Mouse (Mus musculus): ENCODE results near the gene Mylk3. TPM values are rescaled to one million over a fixed set of nuclear protein-coding genes. Genes with fewer than 3 reads are reported as not detected.

Gene Mylk3
- polyA plus RNA-seq, 1 experiment from 2014 or later: 0.34 TPM

- no peaks in the 10 kb centered on the region for H3K9me3 ChIP-seq
- no peaks in the 10 kb centered on the region for H3K36me3 ChIP-seq (replicated peaks)
- no peak overlapping the region for H3K4me3 ChIP-seq
- ATAC-seq (replicated peaks): no peak
- no peaks in the 10 kb centered on the region for H3K4me1 ChIP-seq
- H3K27ac ChIP-seq: no peak overlapping the region
- no peaks in the 10 kb centered on the region for H3K27me3 ChIP-seq (replicated peaks)
- H3K9ac ChIP-seq: no peak overlapping the region
- whole genome bisulfite sequencing: 40% methylated on average over 2 of the region's 2 CpGs
- H3K4me2 ChIP-seq: no peak overlapping the region
Observed at GRCm38 (mm10) chr8:85379142-85379781, 6.9 kb downstream of the Mylk3 start.

GRCm38 (mm10) chr8:85376516-85376915 lies 9.6 kb downstream of the Mylk3 start:
- H3K4me2 ChIP-seq: no peak overlapping the region
- no peaks in the 10 kb centered on the region for H3K4me1 ChIP-seq
- H3K27ac ChIP-seq: no peak overlapping the region
- no peaks in the 10 kb centered on the region for H3K9me3 ChIP-seq
- WGBS: 63% methylated on average over 3 of the region's 3 CpGs
- H3K27me3 ChIP-seq (replicated peaks): no peaks in the 10 kb centered on the region
- H3K9ac ChIP-seq: no peak overlapping the region
- no peak for ATAC-seq (replicated peaks)
- no peak overlapping the region for H3K4me3 ChIP-seq
- H3K36me3 ChIP-seq (replicated peaks): no peaks in the 10 kb centered on the region

DNA sequence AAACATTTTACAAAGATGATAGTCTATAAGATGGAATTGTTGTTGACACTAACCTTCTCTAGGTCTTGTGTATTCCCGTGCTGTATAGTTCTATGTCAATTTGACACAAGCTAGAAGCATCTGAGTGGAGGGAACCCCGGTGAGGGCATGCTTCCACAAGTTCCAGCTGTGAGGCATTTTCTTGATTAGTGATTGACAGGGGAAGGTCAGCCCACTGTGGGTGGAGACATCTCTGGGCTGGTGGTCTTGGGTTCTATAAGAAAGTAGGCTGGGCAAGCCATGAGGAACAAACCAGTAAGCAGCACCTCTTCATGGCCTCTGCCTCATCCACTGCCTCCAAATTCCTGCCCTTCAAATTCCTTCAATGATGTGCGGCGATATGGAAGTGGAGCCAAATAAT lies 11.9 kb downstream of the Mylk3 start:
- no peak overlapping the region for H3K4me2 ChIP-seq
- no peaks in the 10 kb centered on the region for H3K36me3 ChIP-seq (replicated peaks)
- no peak overlapping the region for H3K4me3 ChIP-seq
- ATAC-seq (replicated peaks): no peak
- H3K9ac ChIP-seq: no peak overlapping the region
- no peaks in the 10 kb centered on the region for H3K27me3 ChIP-seq (replicated peaks)
- H3K27ac ChIP-seq: no peak overlapping the region
- 75% methylated on average over 4 of the region's 4 CpGs for WGBS
- no peaks in the 10 kb centered on the region for H3K4me1 ChIP-seq
- no peaks in the 10 kb centered on the region for H3K9me3 ChIP-seq

GRCm38 (mm10) chr8:85373435-85374039 lies 12.6 kb downstream of the Mylk3 start:
- Histone ChIP-seq H3K27me3 (replicated peaks) (no peaks in the 10 kb centered on the region), H3K4me2 (no peak overlapping the region), H3K4me1 (no peaks in the 10 kb centered on the region), H3K9ac (no peak overlapping the region), H3K9me3 (no peaks in the 10 kb centered on the region), H3K36me3 (replicated peaks) (no peaks in the 10 kb centered on the region), H3K4me3 (no peak overlapping the region), H3K27ac (no peak overlapping the region)
- WGBS: 72% methylated on average over 5 of the region's 5 CpGs
- no peak for ATAC-seq (replicated peaks)

- H3K27me3 ChIP-seq (replicated peaks): no peaks in the 10 kb centered on the region
- no peak overlapping the region for H3K9ac ChIP-seq
- no peak overlapping the region for H3K27ac ChIP-seq
- no peak for ATAC-seq (replicated peaks)
- no peaks in the 10 kb centered on the region for H3K4me1 ChIP-seq
- no peak overlapping the region for H3K4me2 ChIP-seq
- 93% methylated on average over 1 of the region's 1 CpGs for WGBS
- no peak overlapping the region for H3K4me3 ChIP-seq
- no peaks in the 10 kb centered on the region for H3K36me3 ChIP-seq (replicated peaks)
- no peaks in the 10 kb centered on the region for H3K9me3 ChIP-seq
Observed at GRCm38 (mm10) chr8:85372465-85372839, 13.7 kb downstream of the Mylk3 start.

DNA sequence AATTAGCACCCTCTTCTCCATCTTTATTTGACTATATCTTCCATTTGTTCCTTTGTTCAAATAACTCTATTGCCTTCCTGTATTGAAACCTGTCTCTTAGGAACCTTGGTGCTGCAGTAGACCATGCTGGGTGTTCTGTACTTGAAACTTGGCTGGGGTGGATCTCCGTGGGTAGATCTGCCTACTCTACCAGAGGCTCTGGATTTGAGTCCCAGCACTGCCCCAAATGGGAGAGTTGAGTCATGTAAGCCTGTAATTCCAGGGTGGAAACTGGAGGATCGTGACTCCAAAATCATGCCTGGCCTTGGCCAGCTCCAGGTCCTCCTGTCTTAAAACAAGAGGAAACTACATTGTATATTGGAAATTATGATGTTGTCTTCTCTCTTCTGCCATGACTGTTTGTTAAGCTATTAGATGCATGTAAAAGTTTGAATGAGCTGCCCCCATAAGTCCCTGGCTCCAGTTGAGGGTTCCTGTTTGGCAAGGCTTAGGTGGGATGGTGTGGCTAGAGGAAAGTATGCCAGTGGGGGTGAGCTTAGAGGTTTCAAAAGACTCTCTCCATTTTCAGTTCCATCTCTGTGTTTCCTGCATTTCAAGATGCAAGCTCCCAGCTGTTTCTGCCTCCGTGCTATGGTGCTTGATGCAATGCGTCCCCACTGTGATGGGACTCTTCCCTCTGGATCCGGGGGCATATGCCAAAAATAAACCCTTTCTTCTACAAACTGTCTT lies 14.2 kb downstream of the Mylk3 start:
- Histone ChIP-seq H3K27me3 (replicated peaks) (no peaks in the 10 kb centered on the region), H3K27ac (no peak overlapping the region), H3K9me3 (no peaks in the 10 kb centered on the region), H3K4me3 (no peak overlapping the region), H3K4me1 (no peaks in the 10 kb centered on the region), H3K36me3 (replicated peaks) (no peaks in the 10 kb centered on the region), H3K9ac (no peak overlapping the region), H3K4me2 (no peak overlapping the region)
- ATAC-seq (replicated peaks): no peak
- WGBS: 85% methylated on average over 5 of the region's 5 CpGs

DNA sequence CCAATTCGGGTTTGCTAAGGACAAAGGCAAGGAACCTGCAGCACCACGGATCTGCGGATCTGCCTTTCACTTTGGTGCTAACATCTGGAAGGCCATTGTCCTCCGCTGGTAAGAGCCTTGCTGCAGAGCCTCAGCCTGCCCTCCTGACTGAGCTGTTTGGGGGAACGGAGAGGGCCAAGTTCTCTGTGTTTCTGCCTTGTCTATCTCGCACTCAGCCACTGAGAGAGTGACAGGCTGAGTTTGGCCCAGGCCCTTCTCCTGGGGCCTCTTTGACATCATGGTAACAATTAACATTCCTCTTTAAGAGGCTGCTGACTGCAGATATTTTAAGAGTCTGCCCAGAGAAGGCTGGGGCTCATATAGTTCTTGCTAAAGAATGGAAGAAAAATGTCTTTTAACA lies 21.0 kb downstream of the Mylk3 start:
- Histone ChIP-seq H3K27me3 (replicated peaks) (no peaks in the 10 kb centered on the region), H3K4me1 (no peaks in the 10 kb centered on the region), H3K4me2 (no peak overlapping the region), H3K9ac (no peak overlapping the region), H3K36me3 (replicated peaks) (no peaks in the 10 kb centered on the region), H3K27ac (no peak overlapping the region), H3K4me3 (no peak overlapping the region), H3K9me3 (no peaks in the 10 kb centered on the region)
- WGBS: 64% methylated on average over 6 of the region's 6 CpGs
- ATAC-seq (replicated peaks): no peak

- no peaks in the 10 kb centered on the region for H3K9me3 ChIP-seq
- no peak overlapping the region for H3K4me3 ChIP-seq
- H3K36me3 ChIP-seq (replicated peaks): no peaks in the 10 kb centered on the region
- H3K4me1 ChIP-seq: no peaks in the 10 kb centered on the region
- ATAC-seq (replicated peaks): no peak
- no peak overlapping the region for H3K9ac ChIP-seq
- 85% methylated on average over 11 of the region's 11 CpGs for WGBS
- no peaks in the 10 kb centered on the region for H3K27me3 ChIP-seq (replicated peaks)
- no peak overlapping the region for H3K4me2 ChIP-seq
- H3K27ac ChIP-seq: no peak overlapping the region
Observed at GRCm38 (mm10) chr8:85364628-85365027, 21.5 kb downstream of the Mylk3 start.

GRCm38 (mm10) chr8:85363406-85363805 lies 22.7 kb downstream of the Mylk3 start:
- Histone ChIP-seq H3K36me3 (replicated peaks) (no peaks in the 10 kb centered on the region), H3K4me1 (no peaks in the 10 kb centered on the region), H3K4me2 (no peak overlapping the region), H3K27me3 (replicated peaks) (no peaks in the 10 kb centered on the region), H3K9ac (no peak overlapping the region), H3K27ac (no peak overlapping the region), H3K4me3 (no peak overlapping the region), H3K9me3 (no peaks in the 10 kb centered on the region)
- ATAC-seq (replicated peaks): no peak
- 74% methylated on average over 6 of the region's 6 CpGs for WGBS

GRCm38 (mm10) chr8:85362211-85362610 lies 23.9 kb downstream of the Mylk3 start:
- Histone ChIP-seq H3K9ac (no peak overlapping the region), H3K4me2 (no peak overlapping the region), H3K27ac (no peak overlapping the region), H3K27me3 (replicated peaks) (no peaks in the 10 kb centered on the region), H3K9me3 (no peaks in the 10 kb centered on the region), H3K36me3 (replicated peaks) (no peaks in the 10 kb centered on the region), H3K4me3 (no peak overlapping the region), H3K4me1 (no peaks in the 10 kb centered on the region)
- WGBS: 88% methylated on average over 4 of the region's 4 CpGs
- no peak for ATAC-seq (replicated peaks)

DNA sequence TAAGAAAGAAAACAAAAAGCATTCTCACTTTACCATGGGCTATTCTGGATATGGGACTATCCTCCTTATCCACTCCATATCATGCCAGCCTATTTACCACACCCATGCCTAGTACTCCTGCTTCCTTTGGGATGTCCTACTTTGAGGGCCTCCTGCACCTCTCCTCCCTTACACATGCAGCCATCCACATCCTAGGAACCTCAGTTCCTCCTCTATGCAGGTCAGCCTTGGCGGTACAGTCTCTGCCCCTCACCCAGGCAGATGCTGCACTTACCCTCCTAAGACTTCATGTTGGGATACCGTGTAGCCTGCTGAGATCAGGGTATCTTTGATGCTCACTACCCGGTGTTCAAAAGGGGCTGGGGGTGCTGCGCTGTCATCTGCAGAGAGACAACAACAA lies 32.9 kb downstream of the Mylk3 start:
- H3K27me3 ChIP-seq (replicated peaks): no peaks in the 10 kb centered on the region
- H3K4me2 ChIP-seq: no peak overlapping the region
- H3K36me3 ChIP-seq (replicated peaks): no peaks in the 10 kb centered on the region
- no peak overlapping the region for H3K27ac ChIP-seq
- WGBS: 77% methylated on average over 4 of the region's 4 CpGs
- no peak for ATAC-seq (replicated peaks)
- no peaks in the 10 kb centered on the region for H3K4me1 ChIP-seq
- H3K9ac ChIP-seq: no peak overlapping the region
- no peak overlapping the region for H3K4me3 ChIP-seq
- no peaks in the 10 kb centered on the region for H3K9me3 ChIP-seq

DNA sequence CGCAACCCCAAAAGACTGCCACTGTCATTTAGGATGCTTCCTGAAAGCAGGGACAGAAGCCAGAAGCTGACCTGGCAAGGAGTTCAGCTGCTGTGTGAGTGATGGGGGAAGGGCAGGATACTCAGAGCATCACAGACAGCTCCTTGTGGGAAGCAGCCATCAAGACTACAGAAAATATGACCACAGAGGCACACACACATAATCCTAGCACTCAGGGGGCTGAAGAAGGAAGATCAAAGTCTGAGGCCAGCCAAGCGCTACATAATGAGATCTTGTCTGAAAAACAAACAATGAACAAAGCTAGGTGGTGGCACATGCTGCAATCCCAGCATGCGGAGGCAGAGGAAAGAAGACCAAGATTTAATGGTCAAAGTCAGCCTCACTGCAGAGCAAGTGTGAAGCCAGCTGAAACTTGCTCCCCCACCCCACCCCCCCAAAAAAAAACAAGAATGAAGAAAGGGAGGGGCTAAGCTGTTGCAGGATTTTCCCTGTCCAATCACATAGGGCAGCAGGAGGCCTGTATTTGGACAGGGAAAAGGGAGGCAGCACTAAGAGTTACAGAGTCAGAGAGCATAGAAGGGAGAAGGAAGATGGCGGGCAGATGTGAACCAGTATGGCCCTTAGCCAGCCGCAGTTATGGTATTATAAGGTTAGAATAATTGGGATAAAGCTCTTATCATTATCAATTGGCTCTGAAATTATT lies 46.1 kb downstream of the Mylk3 start:
- Histone ChIP-seq H3K4me2 (no peak overlapping the region), H3K4me1 (no peaks in the 10 kb centered on the region), H3K36me3 (replicated peaks) (no peaks in the 10 kb centered on the region), H3K4me3 (no peak overlapping the region), H3K27ac (no peak overlapping the region), H3K27me3 (replicated peaks) (no peaks in the 10 kb centered on the region), H3K9ac (no peak overlapping the region), H3K9me3 (no peaks in the 10 kb centered on the region)
- ATAC-seq (replicated peaks): no peak
- WGBS: 63% methylated on average over 5 of the region's 5 CpGs
